Mouse (Mus musculus) intestine, embryonic 14.5 days (tissue): ENCODE data around the gene Tomm20. TPM values are rescaled to one million over a fixed set of nuclear protein-coding genes. Genes with fewer than 3 reads are reported as not detected.

Source experiments
- ATAC-seq: fragments of 200-750 bp; cut with Nextera tagmentation; replicated peaks from 2 replicates; pipeline ENCODE4 v1.8.0; 2017; ENCODE audit warnings: low read depth, moderate number of reproducible peaks, moderate TSS enrichment, moderate library complexity; ENCODE audit not compliant: low FRiP score, low TSS enrichment
- DNase-seq: peaks from one replicate; pipeline ENCODE4 v3.0.0-alpha.2; 2018; ENCODE audit warnings: low spot score
- H3K27ac ChIP-seq: fragments of 300-500 bp; sonication (generic); 2 replicates; pipeline ENCODE4 v1.5.1; 2014; ENCODE audit warnings: low read depth, mild to moderate bottlenecking, control low read depth
- H3K27me3 ChIP-seq: fragments of 300-500 bp; sonication (generic); replicated peaks from 2 replicates; pipeline ENCODE4 v1.6.1; 2014; ENCODE audit warnings: low read length, control low read depth; ENCODE audit not compliant: control insufficient read depth, insufficient read depth
- H3K36me3 ChIP-seq: fragments of 300-500 bp; sonication (generic); 2 replicates; pipeline ENCODE4 v1.6.1; 2014; ENCODE audit warnings: low read length, control low read depth; ENCODE audit not compliant: control insufficient read depth, insufficient read depth
- H3K4me1 ChIP-seq: fragments of 300-500 bp; sonication (generic); replicated peaks from 2 replicates; pipeline ENCODE4 v1.6.1; 2014; ENCODE audit warnings: low read length, control low read depth, mixed read lengths; ENCODE audit not compliant: control insufficient read depth, insufficient read depth
- H3K4me2 ChIP-seq: fragments of 300-500 bp; sonication (generic); 2 replicates; pipeline ENCODE4 v1.6.1; 2014; ENCODE audit warnings: low read length
- H3K4me3 ChIP-seq: fragments of 300-500 bp; sonication (generic); 2 replicates; pipeline ENCODE4 v1.5.1; 2014; ENCODE audit warnings: low read depth, low read length, control low read depth, mixed read lengths
- H3K9ac ChIP-seq: fragments of 300-500 bp; sonication (generic); 2 replicates; pipeline ENCODE4 v1.6.1; 2014; ENCODE audit warnings: mild to moderate bottlenecking, low read length
- H3K9me3 ChIP-seq: fragments of 300-500 bp; sonication (generic); 2 replicates; pipeline ENCODE4 v1.6.1; 2016; ENCODE audit warnings: low read length, control low read depth; ENCODE audit not compliant: control insufficient read depth
- WGBS: fragments of 180-500 bp; shearing (Covaris S2); extraction: QIAGEN DNeasy Blood & Tissue Kit; methylation state at CpG from one replicate; pipeline ENCODE4 v1.1.7; 2014; 5-methylcytosine and 5-hydroxymethylcytosine counted together
- polyA plus RNA-seq: library from polyadenylated mRNA; unstranded; fragments of >200 nt; fragmentation: Nextera tagmentation; extraction: Ambion mirVana; gene quantifications from 2 replicates; pipeline ENCODE4 v1.2.1, GENCODE M21; 2014

Gene Tomm20
- polyA plus RNA-seq, 1 experiment from 2014 or later: 297 TPM

- Histone ChIP-seq H3K4me2 (no peak overlapping the region), H3K9ac (no peak overlapping the region), H3K4me3 (no peak overlapping the region), H3K36me3 (no peaks in the 10 kb centered on the region), H3K27me3 (no peaks in the 10 kb centered on the region), H3K27ac (no peak overlapping the region), H3K4me1 (peaks cover 5% of the 10 kb centered on the region), H3K9me3 (no peaks in the 10 kb centered on the region)
- WGBS: 47% methylated on average over 12 of the region's 12 CpGs
- no peak for DNase-seq
- ATAC-seq: no peak
Measured at GRCm38 (mm10) chr8:126913241-126914106, 32.2 kb downstream of the Tomm20 start.

- WGBS: 53% methylated on average over 10 of the region's 10 CpGs
- no peak overlapping the region for H3K27ac ChIP-seq
- DNase-seq (no peak), ATAC-seq (no peak)
- H3K4me1 ChIP-seq: peaks cover 5% of the 10 kb centered on the region; the same call in 1 of the 2 replicates
- no peak overlapping the region for H3K4me2 ChIP-seq
- no peaks in the 10 kb centered on the region for H3K27me3 ChIP-seq
- no peaks in the 10 kb centered on the region for H3K36me3 ChIP-seq
- no peak overlapping the region for H3K9ac ChIP-seq
- no peak overlapping the region for H3K4me3 ChIP-seq
- 0 out of 2 replicates have a peak, but pooled peaks cover 2% of the 10 kb centered on the region for H3K9me3 ChIP-seq
Measured at GRCm38 (mm10) chr8:126909371-126909802, 36.3 kb downstream of the Tomm20 start.

DNA sequence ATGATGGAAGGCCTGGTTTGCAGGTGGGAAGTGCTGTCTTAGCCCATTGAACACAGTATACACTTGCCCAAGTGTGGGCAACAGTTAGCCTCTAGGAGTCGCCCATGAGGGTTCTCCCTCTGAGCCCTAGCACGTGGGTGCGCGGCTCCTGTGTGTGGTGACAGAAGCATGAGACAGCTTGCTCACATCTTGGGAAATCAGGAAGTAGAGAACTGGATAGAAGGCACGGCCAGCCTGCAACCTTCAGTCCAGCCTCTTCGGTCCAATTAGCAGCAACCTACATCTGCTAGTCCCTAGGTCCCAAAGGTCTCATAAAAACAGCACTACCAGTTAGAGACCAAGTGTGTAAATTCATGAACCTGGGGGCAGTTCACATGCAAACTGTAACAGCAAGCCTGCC lies 36.8 kb downstream of the Tomm20 start:
- Histone ChIP-seq H3K9ac (no peak overlapping the region), H3K27me3 (no peaks in the 10 kb centered on the region), H3K27ac (no peak overlapping the region), H3K4me2 (no peak overlapping the region), H3K4me3 (no peak overlapping the region), H3K9me3 (0 out of 2 replicates have a peak, but pooled peaks cover 2% of the 10 kb centered on the region), H3K4me1 (peaks cover 5% of the 10 kb centered on the region; the same call in 1 of the 2 replicates), H3K36me3 (no peaks in the 10 kb centered on the region)
- DNase-seq: no peak
- 73% methylated on average over 6 of the region's 6 CpGs for WGBS
- no peak for ATAC-seq

DNA sequence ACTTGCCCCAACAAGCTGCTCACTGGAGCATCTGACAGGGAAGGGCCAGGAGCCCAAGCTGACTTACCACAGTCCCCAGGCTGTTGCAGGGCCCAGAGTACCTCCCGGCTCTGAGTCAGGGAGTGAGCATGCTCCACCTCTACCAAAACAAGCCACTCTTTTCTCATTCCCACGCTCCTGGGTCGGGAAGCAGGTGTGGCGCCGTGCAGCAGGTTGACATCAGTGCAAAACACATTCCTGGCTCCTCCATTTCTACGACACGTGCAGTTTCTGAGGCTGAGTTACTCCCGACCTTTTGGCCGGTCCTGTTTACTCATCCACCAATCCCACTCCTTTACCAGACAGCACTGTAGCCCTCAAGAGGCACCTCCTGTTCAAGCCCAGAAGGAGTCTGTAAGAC lies 37.7 kb downstream of the Tomm20 start:
- 63% methylated on average over 9 of the region's 9 CpGs for WGBS
- H3K4me3 ChIP-seq: no peak overlapping the region
- no peak overlapping the region for H3K27ac ChIP-seq
- no peak overlapping the region for H3K9ac ChIP-seq
- no peak for DNase-seq
- H3K36me3 ChIP-seq: no peaks in the 10 kb centered on the region
- H3K27me3 ChIP-seq: no peaks in the 10 kb centered on the region
- no peaks in the 10 kb centered on the region for H3K4me1 ChIP-seq
- no peak overlapping the region for H3K4me2 ChIP-seq
- 0 out of 2 replicates have a peak, but pooled peaks cover 2% of the 10 kb centered on the region for H3K9me3 ChIP-seq
- ATAC-seq: no peak

- 85% methylated on average over 3 of the region's 3 CpGs for WGBS
- no peaks in the 10 kb centered on the region for H3K36me3 ChIP-seq
- ATAC-seq: no peak
Measured at GRCm38 (mm10) chr8:126907374-126907773, 38.3 kb downstream of the Tomm20 start.

GRCm38 (mm10) chr8:126905387-126905786 lies 40.3 kb downstream of the Tomm20 start:
- Histone ChIP-seq H3K27ac (no peak overlapping the region), H3K9me3 (0 out of 2 replicates have a peak, but pooled peaks cover 2% of the 10 kb centered on the region), H3K9ac (no peak overlapping the region), H3K4me1 (no peaks in the 10 kb centered on the region), H3K27me3 (no peaks in the 10 kb centered on the region), H3K4me3 (no peak overlapping the region), H3K36me3 (no peaks in the 10 kb centered on the region), H3K4me2 (no peak overlapping the region)
- 85% methylated on average over 3 of the region's 3 CpGs for WGBS
- DNase-seq: no peak
- no peak for ATAC-seq

More at GRCm38 (mm10) chr8:126907374-126907773, 38.3 kb downstream of the Tomm20 start:
- Histone ChIP-seq H3K4me1 (no peaks in the 10 kb centered on the region), H3K4me3 (no peak overlapping the region), H3K4me2 (no peak overlapping the region), H3K27ac (no peak overlapping the region), H3K27me3 (no peaks in the 10 kb centered on the region), H3K9me3 (0 out of 2 replicates have a peak, but pooled peaks cover 2% of the 10 kb centered on the region), H3K9ac (no peak overlapping the region)
- no peak for DNase-seq

GRCm38 (mm10) chr8:126903927-126904326 lies 41.7 kb downstream of the Tomm20 start:
- DNase-seq (no peak), ATAC-seq (no peak)
- Histone ChIP-seq H3K4me2 (no peak overlapping the region), H3K4me3 (no peak overlapping the region), H3K36me3 (no peaks in the 10 kb centered on the region), H3K9ac (no peak overlapping the region), H3K9me3 (0 out of 2 replicates have a peak, but pooled peaks cover 2% of the 10 kb centered on the region), H3K4me1 (no peaks in the 10 kb centered on the region), H3K27me3 (no peaks in the 10 kb centered on the region), H3K27ac (no peak overlapping the region)
- 81% methylated on average over 9 of the region's 9 CpGs for WGBS

GRCm38 (mm10) chr8:126903224-126903895 lies 42.3 kb downstream of the Tomm20 start:
- 0 out of 2 replicates have a peak, but pooled peaks cover 2% of the 10 kb centered on the region for H3K9me3 ChIP-seq
- peak; percentile 51; the same call in 1 of the 2 replicates for ATAC-seq
- DNase-seq: no peak
- H3K36me3 ChIP-seq: no peaks in the 10 kb centered on the region
- H3K4me2 ChIP-seq: no peak overlapping the region
- no peaks in the 10 kb centered on the region for H3K27me3 ChIP-seq
- no peak overlapping the region for H3K4me3 ChIP-seq
- no peak overlapping the region for H3K27ac ChIP-seq
- H3K4me1 ChIP-seq: no peaks in the 10 kb centered on the region
- no peak overlapping the region for H3K9ac ChIP-seq
- 60% methylated on average over 9 of the region's 9 CpGs for WGBS
